1 mouse cellular context compared by ENCODE assay signal in genomic region chr4:129618786-129619691, GRCm38 (mm10).
A peak's percentile ranks its signal among the peaks of the same experiment; 100 is the strongest.
TF ChIP-seq lines count a peak whose summit lies in the region.

Gene Iqcc (minus strand): TSS chr4:129619099.

TF ChIP-seq in CH12.LX, 34 proteins besides CTCF, POLR2A, EP300 and RAD21 (continued from another document):
- peak; percentile 72 for TF ChIP-seq HCFC1 (IDR thresholded peaks at IDR 0.05; ENCODE audit: low read depth, low read length)
- peak; percentile 58; the same call in 1 of the 2 replicates for TF ChIP-seq TCF12 (IDR thresholded peaks at IDR 0.05; ENCODE audit: low read depth, low read length)
- no peak for TF ChIP-seq E2F4 (IDR thresholded peaks at IDR 0.05; ENCODE audit: insufficient replicate concordance, low read depth, low read length)
- no peak for TF ChIP-seq JUND (conservative IDR thresholded peaks at IDR 0.05; ENCODE audit: low read depth, low read length)
- no peak for TF ChIP-seq ZNF384 (IDR thresholded peaks at IDR 0.05; ENCODE audit: low read depth, low read length)
- 0 out of 2 replicates have a peak, but pooled peaks have one; percentile 14 for TF ChIP-seq KAT2A (IDR thresholded peaks at IDR 0.05; ENCODE audit: insufficient replicate concordance, low read length)
- peak; percentile 97 for TF ChIP-seq NELFE (IDR thresholded peaks at IDR 0.05; ENCODE audit: low read depth, low read length)
- peak; percentile 72 for TF ChIP-seq ELF1 (IDR thresholded peaks at IDR 0.05; ENCODE audit: low read depth, low read length)
- TF ChIP-seq MAZ (IDR thresholded peaks at IDR 0.05; ENCODE audit: low read depth, low read length), result 0 out of 2 replicates have a peak, but pooled peaks have one; percentile 57
- TF ChIP-seq IRF4 (IDR thresholded peaks at IDR 0.05; ENCODE audit: low read depth, low read length), result no peak
- peak; percentile 28; the same call in 1 of the 2 replicates for TF ChIP-seq MXI1 (IDR thresholded peaks at IDR 0.05; ENCODE audit: low read depth, low read length)
- TF ChIP-seq ZMIZ1 (IDR thresholded peaks at IDR 0.05; ENCODE audit: low read depth, low read length), result peak; percentile 84
- TF ChIP-seq NRF1 (IDR thresholded peaks at IDR 0.05; ENCODE audit: low read depth, low read length), result peak; percentile 100
- no peak for TF ChIP-seq USF2 (conservative IDR thresholded peaks at IDR 0.05; ENCODE audit: low read depth, low read length)
